Mouse (Mus musculus) urinary bladder, postnatal 36 days (tissue): ENCODE data around the gene Olfr1026.

ENCODE experiments used
- DNase-seq, 2 experiments: peaks; one replicate each; pipeline ENCODE4 v3.0.0; 2022; ENCODE audit warnings: low spot score in 2 of 2, mixed read lengths in 1 of 2

The Olfr1026 gene

GRCm38 (mm10) chr2:85921258-85921657, at the start of gene Olfr1026:
TSS of gene Olfr1026 (plus strand) at chr2:85921558.
- no peak for DNase-seq

DNA sequence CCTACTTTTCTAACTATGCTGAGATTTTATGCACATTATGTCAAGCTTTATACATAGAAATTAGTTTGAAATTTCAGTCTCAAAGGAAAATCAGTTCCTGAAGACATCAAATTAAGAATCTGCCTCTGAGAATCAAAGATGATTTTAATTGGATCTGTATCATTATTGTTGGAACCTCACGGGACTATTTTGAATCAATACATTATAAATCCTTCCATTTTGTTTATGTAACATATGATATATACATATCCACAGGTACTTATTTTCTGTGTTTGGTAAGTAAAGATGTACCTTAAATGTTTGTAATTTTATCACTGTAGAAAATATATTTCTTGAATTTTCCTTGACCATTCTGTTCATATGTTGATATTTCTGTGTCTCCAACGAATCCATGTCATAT, 36.0 kb upstream of the Olfr1026 start, which contains the start of gene Olfr1023:
TSS of gene Olfr1023 (plus strand) at position 301 of the 400 bp plus-strand sequence.
- DNase-seq = no peak

DNA sequence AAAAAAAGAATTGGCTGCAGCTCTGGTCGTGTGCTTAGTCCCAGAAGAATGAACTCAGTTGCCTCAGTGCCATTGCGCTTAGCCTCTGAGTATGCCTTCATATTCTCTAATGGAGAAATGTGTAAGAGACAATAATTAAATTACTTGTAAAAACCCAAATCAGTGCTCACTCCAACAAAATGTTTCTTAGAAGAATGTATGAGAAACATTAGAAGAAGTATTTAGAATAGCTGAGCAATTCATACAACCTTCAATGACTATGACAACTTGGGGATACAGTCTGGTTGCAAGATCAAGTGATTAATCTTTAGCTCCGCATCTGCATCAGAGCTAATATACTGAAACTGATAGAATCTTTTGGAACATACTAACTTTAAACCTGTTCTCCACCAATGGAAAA, 16.4 kb upstream of the Olfr1026 start, which contains the start of gene Olfr1024:
TSS of gene Olfr1024 (minus strand) at position 101 of the 400 bp plus-strand sequence.
- DNase-seq = no peak

- no peak for DNase-seq
These were observed 8.2 kb upstream of the Olfr1026 start for GRCm38 (mm10) chr2:85913197-85913596.

DNA sequence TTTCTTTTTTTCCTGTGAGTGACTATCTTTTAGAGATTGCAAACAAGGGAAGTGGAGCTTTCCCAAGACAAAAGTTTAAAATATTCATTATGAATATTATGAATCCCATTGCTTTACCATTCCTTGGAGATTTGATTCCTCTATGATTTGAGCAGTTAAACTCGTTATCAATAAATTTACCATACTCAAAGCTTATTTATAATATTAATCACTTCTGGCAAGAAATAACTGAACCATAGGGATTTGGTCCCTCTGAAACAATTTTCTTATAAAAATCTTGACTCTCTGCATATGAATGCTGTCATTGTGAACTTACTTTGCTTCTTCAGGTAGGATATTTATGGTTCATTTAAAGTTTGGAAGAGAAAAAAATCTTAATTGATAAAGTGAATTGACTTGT, 6.5 kb upstream of the Olfr1026 start, which contains the start of gene Olfr1025-ps1:
TSS of gene Olfr1025-ps1 (plus strand) at position 301 of the 400 bp plus-strand sequence.
- no peak for DNase-seq

GRCm38 (mm10) chr2:85950137-85950536, 28.8 kb downstream of the Olfr1026 start, which contains the start of gene Olfr1028:
TSS of gene Olfr1028 (plus strand) at chr2:85950437.
- DNase-seq = no peak

GRCm38 (mm10) chr2:85973595-85973994, 52.2 kb downstream of the Olfr1026 start, which contains the start of gene Olfr1029:
TSS of gene Olfr1029 (plus strand) at chr2:85973895.
- DNase-seq = no peak
